Mouse (Mus musculus) heart, adult 9 months (tissue): Measurements from ENCODE around the gene Sphk1.

Source experiments
- DNase-seq, 2 experiments: peaks; one replicate each; pipeline ENCODE4 v3.0.0; 2022; ENCODE audit warnings: low spot score in 2 of 2

Sphk1 gene

DNA sequence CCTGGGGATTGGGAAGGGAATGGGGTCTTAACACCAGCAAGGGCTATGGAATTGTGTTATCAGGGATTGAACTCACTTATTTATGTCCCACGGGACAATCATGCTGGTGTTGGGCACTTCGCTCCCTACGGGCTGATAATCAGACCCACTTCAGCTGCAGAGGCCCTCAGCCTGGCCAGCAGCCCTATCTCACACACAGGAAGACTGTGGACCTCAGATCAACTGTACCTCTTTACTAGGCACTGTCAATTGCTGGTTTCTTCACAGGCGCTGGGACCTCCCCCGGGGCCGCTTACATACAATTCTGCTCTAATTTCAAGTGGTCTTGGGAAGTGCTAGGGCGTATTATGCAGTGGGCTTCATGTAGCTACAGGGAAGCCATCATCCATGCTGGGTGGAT, 6.0 kb downstream of the Sphk1 start:
- DNase-seq, result no peak

GRCm38 (mm10) chr11:116537388-116537787, 6.7 kb downstream of the Sphk1 start:
- no peak for DNase-seq

DNA sequence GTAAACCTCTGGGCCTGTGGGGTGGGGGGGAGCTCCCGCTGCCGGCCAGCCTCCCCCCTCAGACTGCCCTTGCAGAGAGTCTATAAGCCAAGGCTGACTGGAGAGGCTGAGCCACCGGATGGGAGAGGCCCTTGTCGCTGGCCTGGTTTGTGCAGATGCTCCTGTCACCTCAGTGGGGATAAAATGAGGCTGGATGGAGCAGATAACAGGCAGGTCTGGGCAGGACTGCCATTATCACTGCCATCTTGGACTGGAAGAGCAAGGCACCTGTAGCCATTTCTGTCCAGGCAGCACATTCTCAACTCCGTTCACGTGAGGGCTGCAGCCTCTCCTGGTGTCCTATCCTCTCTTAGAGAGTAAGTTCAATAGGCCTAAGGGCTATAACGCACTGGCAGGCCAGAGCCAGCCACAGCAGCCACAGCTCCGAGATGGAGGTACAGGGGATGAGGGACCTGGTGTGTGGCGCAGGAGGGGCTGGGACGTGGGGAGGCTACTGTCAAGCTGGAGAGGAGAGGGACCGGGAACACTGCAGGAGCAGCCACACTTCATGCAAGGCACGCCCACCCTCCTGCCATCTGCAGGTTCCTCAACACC, 7.5 kb downstream of the Sphk1 start:
- DNase-seq, result no peak

DNA sequence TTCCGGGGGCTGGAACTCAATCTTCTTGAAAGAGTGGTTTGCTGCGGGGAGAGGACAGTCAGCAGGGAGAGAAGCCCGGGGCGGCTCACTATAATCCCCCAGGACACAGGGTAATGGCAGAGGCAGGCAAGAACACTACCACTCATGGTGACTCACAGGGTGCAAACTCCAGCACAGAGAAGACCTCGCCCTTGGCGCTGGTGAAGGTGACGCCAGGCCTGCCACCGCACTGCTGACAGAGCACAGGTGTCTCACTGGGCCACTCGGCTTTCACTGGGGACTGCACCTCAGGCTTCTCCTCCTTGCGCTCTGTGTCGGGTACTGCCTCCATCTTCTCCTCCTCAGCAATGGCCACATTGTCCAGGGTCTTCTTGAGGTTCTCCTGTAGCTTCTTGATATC, 10.5 kb downstream of the Sphk1 start:
- no peak for DNase-seq

DNA sequence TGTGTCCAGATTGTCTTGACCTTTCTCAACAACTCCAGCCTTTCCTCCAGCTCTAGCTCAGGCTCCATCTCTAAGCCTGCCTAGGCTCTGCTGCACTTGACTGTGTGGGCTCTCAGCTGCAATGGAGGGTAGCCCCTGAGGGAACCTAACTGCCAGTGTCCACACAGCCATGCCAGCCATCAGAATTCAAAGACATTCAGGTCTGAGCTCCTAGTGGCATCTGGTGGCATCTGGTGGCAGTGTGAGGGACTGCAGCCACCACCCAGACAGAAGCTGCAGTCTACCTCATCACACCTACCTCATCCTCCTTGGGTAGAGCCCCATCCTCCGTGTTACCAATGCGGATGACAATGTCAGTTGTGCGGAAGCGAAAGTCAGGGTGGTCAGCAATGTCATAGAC, 12.4 kb downstream of the Sphk1 start:
- no peak for DNase-seq

DNA sequence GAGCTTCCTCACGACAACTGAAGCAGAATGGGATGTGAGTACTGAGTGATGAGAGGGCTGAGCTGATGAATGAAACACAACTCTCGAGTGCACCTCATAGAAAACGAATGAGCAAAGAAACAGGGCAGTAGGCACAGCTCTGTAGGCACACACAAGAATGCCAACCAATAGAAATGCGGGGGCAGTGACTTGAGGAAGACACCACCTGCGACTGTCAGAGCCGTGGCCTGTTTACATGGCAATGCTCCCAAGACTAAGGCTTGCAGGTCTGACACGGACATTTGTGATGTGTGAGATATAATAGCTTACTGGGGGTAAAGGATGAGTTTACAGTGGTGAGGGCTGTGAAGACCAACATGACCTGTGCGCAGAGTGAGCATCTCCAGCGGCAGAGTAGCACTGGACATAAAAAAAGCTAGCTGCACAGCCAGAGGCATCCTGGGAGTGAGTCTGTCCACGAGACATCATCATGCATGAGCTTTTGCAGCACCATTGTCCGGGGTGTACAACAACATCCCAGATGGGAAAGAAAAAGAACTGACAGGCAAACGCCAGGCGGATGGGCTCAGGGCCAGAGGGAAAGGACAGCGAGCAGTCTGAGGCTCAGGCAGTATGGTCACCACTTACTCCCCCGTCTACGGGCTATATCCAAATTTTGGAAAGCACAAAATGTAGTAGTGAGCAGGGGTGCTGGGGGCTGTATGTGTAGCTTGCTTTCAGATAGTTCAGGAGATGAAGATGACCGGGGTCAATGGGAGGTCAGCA, 16.8 kb downstream of the Sphk1 start:
- no peak for DNase-seq

DNA sequence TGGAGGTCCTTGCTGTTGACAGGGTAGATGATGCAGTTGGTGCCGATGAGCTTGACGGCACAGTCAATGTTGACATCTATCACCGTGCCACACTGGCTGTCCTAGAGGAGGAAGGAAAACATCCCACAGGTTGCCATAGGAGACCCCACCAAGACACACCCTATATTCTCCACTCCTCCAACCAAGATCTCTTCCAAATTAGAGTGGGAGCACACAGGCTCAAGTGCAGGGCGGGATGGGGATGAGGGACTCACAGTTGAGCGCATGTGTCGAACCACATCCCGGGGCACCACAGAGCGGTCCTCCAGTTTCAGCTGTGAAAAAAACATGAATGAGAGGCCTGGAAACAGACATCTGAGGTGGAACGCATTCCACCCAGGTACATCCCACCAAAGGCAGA, 18.1 kb downstream of the Sphk1 start:
- no peak for DNase-seq

DNA sequence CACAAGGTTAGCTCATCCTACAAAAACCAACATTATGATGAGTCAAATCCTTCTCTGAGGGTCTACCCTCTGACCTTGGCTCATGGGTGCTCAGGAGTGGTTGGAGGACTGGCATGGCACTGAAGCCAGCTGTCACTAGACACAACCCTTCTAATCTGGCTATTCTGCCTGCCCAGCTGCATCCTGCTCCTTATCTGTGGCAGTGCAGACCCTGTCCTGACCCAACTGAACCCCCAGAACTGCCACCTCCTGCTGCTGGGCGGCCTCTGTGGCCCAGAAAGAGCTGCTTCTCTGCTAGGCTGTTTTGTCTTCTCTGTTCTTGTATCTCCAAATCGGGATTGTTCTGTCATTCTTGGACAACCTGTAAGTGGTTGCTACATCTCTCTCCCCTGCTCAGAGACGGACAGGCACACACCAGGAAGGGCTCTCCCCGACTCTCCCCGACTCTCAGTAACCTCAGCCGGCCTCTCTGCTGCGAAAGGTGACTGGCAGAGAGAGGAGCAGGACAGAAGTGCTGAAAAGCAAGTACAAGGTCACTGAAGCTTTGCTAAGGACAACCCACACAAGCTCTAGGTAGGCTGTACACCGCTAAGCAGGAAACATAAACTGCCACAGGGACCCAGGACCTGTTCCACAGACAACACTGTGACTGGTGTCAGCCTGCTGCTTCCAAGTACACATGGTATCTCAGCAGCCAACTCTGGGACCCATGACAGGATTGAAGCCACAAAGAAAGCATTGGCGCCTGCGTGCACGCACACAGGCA, 18.7 kb downstream of the Sphk1 start:
- DNase-seq, result no peak

GRCm38 (mm10) chr11:116550748-116551147, 20.0 kb downstream of the Sphk1 start:
- no peak for DNase-seq

GRCm38 (mm10) chr11:116552194-116552593, 21.5 kb downstream of the Sphk1 start:
- DNase-seq, result no peak

GRCm38 (mm10) chr11:116554171-116554878, 23.6 kb downstream of the Sphk1 start:
- no peak for DNase-seq

DNA sequence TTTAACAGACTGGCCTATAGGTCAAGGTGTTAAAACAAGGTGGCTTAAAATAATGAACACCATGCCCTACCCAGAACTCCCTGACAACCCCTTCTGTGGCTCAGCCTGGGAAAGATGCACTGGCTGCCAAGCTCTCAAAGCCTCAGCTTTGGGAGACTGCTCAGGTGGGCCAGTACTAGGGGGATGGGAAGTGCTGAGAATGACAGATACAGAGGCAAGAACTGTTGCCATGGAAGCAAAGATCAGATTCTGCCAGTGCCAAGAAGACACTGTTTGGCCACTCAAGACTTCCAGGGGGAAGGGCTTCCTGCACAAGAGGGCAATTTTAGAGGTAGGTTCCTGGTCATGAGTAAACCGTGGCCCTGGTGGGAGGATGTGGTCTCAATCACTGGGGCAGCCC, 24.8 kb downstream of the Sphk1 start:
- no peak for DNase-seq

- DNase-seq, result no peak
Measured at GRCm38 (mm10) chr11:116556308-116556707, 25.6 kb downstream of the Sphk1 start.

- DNase-seq, result no peak
Measured at GRCm38 (mm10) chr11:116565283-116566041, 34.7 kb downstream of the Sphk1 start.

GRCm38 (mm10) chr11:116567531-116567930, 36.8 kb downstream of the Sphk1 start:
- no peak for DNase-seq

DNA sequence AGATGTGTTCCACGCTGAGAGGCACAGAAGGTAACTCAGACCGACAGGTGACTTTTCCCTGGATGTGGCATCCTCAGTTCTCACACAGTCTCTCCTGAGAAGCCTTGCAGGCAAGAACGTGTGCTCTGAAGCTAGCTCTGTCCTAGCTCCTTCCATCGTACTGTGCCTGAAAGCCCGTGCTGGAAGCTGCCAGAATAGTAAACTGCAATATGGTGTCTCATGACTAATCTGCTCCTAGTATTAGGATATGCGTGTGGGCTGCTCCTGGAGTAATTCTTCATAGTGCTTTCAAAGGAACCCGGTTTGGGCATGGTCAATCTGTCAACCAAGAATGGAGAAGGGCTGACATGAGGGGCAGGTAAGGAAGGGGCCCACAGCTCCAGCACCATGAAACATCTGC, 40.1 kb downstream of the Sphk1 start:
- no peak for DNase-seq

- peak; percentile 43 to 76 for DNase-seq
Measured at GRCm38 (mm10) chr11:116571767-116572679, 41.3 kb downstream of the Sphk1 start.

GRCm38 (mm10) chr11:116572756-116573543, 42.2 kb downstream of the Sphk1 start:
- DNase-seq, result peak in 1 of 2 experiments; percentile 26

DNA sequence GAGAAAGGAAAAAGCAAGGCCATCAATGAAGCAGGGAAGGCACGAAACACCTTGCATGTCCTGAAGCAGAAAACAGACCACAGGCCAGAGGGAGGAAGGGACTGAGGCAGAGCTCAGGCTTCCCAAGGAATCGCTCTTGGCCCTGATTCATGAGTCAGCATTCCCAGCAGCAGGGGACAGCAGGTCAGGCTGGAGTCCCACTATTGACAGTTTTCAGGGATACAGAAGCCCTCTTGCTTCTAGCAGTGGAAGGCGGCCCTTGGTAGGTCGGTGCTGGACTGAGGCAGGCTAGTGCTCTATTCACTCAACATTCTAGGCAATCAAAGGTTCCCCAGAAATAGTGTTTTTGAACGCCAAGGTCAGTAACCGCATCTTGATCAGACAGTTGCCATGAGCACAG, 43.8 kb downstream of the Sphk1 start:
- DNase-seq, result no peak

DNA sequence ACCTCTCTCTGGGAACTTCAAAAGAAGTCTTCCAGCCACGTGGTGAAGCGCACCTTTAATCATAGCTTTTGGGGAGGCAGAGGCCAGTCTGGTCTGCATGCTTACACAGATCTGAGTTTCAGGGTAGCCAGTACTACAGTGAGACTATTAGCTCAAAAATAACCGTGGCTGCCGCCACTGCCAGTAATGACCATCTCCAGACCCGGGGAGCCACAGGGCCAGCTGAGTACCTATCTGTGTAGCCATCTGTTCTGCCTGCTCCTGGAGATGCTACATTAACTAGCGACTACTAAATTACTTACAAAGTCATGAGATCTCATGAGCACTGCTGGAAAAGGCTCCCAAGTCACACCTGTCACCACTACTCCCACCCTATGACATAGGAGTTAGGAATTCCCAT, 44.3 kb downstream of the Sphk1 start:
- DNase-seq, result no peak
